Mouse (Mus musculus): ENCODE results near the gene Por.

Gene Por

GRCm38 (mm10) chr5:135778471-135779445, 108.9 kb downstream of the Por start, which contains the start of gene Mdh2:
TSS of gene Mdh2 (plus strand) at chr5:135778480.
- DNase-seq: peak; percentile 100

- no peak for DNase-seq
Observed at GRCm38 (mm10) chr5:135780331-135780730, 110.5 kb downstream of the Por start.

- no peak for DNase-seq
Observed at GRCm38 (mm10) chr5:135782901-135783300, 113.1 kb downstream of the Por start.

All from lung, postnatal 36 days (tissue).